Mouse (Mus musculus): ENCODE data around the gene Tbcc. TPM values are rescaled to one million over a fixed set of nuclear protein-coding genes. Genes with fewer than 3 reads are reported as not detected.

Gene Tbcc
- total and polyA plus RNA-seq, 2 experiments from 2014 or later, result 46.2 to 53.0 TPM

DNA sequence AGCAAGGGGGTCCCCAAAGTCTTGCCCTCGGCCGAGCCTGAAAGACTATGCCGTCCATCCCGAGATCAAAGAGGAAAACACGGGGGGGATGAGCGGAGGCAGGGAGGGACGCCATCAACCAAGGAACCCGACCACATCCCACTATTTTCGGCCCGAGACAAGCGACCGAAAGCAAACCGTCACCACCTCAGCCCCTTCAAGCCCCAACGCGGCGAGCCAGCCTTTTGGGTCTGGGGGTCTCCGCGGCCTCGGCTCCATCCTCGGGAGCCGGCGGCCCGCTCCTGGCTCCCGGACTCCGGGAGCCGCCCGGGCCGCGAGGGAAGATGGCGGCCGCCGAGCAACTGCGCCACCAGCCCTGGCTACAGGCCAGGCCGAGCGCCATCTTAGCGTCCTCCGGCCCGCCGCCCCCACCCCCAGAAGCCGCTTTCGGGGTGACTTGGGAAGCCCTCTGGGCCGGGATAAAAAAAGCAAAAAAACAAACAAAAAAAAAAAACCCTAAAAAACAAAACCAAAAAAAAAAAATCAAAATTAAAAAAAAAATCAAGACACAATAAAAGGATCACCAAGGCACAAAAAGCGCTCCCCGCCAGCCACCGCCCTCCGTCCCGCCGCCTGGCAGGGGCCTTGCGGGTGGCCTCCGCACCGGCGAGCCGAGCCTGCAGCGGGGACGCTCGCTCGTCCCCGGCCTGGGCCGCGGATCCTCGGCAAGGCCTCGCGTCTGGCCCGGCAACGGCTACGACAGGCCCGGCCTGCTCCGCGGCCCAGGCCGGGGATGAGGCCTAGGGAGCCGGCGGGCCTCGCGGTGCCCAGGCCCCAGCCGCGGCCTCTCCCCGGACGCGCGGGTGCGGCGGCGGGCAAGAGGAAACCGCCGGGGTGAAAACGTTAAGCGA is 33.8 kb upstream of the Tbcc start:
- no peak for TF ChIP-seq CTCF (IDR thresholded peaks at IDR 0.05; ENCODE audit: low read depth)
- WGBS, result 1% methylated on average over 86 of the region's 87 CpGs
- peak; percentile 21; the same call in 1 of the 2 replicates for ATAC-seq

DNA sequence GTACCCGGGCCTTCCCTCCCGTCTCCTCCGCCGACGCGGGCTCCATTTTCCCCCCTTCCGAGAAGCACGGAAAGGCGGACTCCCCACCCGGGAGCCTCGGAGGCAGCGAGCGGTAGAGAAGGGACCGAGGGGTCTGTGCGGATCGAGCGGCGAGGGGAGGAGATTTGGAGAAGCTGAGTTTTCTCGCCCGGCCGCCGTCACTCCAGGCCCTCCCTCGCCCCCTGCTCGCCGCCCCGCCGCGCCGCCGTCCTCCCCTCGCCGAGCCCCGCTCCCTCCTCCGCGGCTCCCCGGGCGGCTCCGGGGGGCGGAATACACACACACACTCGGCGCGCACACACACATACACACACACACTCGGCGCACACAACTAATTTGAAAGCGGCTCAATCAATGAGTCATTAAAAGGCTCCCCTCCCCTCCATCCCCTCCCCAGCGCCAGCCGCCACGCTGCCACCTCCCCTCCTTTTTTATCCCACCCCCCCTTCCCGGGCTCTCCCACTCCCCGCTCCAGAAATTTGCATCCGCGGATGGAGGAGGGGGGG is 33.1 kb upstream of the Tbcc start:
- H3K4me1 ChIP-seq (ENCODE audit: insufficient read depth), result peaks cover 15% of the 10 kb centered on the region
- WGBS, result 2% methylated on average over 25 of the region's 52 CpGs
- peak overlapping the region; percentile 100 for H3K9ac ChIP-seq
- H3K36me3 ChIP-seq (ENCODE audit: insufficient read depth), result no peaks in the 10 kb centered on the region
- peak overlapping the region; percentile 96 for H3K4me3 ChIP-seq (ENCODE audit: low read depth, low read length)
- no peak for TF ChIP-seq CTCF (IDR thresholded peaks at IDR 0.05; ENCODE audit: low read depth)
- ATAC-seq (peak; percentile 80), DNase-seq (peak; percentile 91)
- H3K27me3 ChIP-seq (ENCODE audit: insufficient read depth, low read length), result no peaks in the 10 kb centered on the region
- H3K9me3 ChIP-seq (ENCODE audit: low read length), result no peaks in the 10 kb centered on the region
- peak overlapping the region; percentile 100 for H3K27ac ChIP-seq (ENCODE audit: low read depth, low read length)
- H3K4me2 ChIP-seq (ENCODE audit: low read depth), result peak overlapping the region; percentile 55

More for the DNA sequence above, 33.8 kb upstream of the Tbcc start:
- Histone ChIP-seq H3K36me3 (ENCODE audit: insufficient read depth) (no peaks in the 10 kb centered on the region), H3K9me3 (ENCODE audit: low read length) (no peaks in the 10 kb centered on the region), H3K4me2 (ENCODE audit: low read depth) (peak overlapping the region; percentile 59), H3K27me3 (ENCODE audit: insufficient read depth, low read length) (no peaks in the 10 kb centered on the region), H3K9ac (peak overlapping the region; percentile 100), H3K4me3 (ENCODE audit: low read depth, low read length) (peak overlapping the region; percentile 96), H3K27ac (ENCODE audit: low read depth, low read length) (peak overlapping the region; percentile 100), H3K4me1 (ENCODE audit: insufficient read depth) (peaks cover 15% of the 10 kb centered on the region)
- DNase-seq, result peak; percentile 90

- under 1% methylated on average over 61 of the region's 65 CpGs for WGBS
- peak; percentile 47 for ATAC-seq
These were observed 32.4 kb upstream of the Tbcc start, which contains the start of gene Bicral for GRCm38 (mm10) chr17:46857903-46858748. Bicral (minus strand) TSS chr17:46858482.

GRCm38 (mm10) chr17:46858749-46859444 is 31.6 kb upstream of the Tbcc start:
- H3K9ac ChIP-seq, result peak overlapping the region; percentile 100
- TF ChIP-seq CTCF (IDR thresholded peaks at IDR 0.05; ENCODE audit: low read depth), result no peak
- H3K27me3 ChIP-seq (ENCODE audit: insufficient read depth, low read length), result no peaks in the 10 kb centered on the region
- H3K9me3 ChIP-seq (ENCODE audit: low read length), result no peaks in the 10 kb centered on the region
- H3K4me1 ChIP-seq (ENCODE audit: insufficient read depth), result peaks cover 10% of the 10 kb centered on the region
- peak overlapping the region; percentile 55 for H3K4me2 ChIP-seq (ENCODE audit: low read depth)
- no peaks in the 10 kb centered on the region for H3K36me3 ChIP-seq (ENCODE audit: insufficient read depth)
- ATAC-seq, result no peak
- peak overlapping the region; percentile 100 for H3K27ac ChIP-seq (ENCODE audit: low read depth, low read length)
- DNase-seq, result peak; percentile 39
- 10% methylated on average over 9 of the region's 9 CpGs for WGBS
- peak overlapping the region; percentile 96 for H3K4me3 ChIP-seq (ENCODE audit: low read depth, low read length)

More at GRCm38 (mm10) chr17:46857903-46858748, 32.4 kb upstream of the Tbcc start, which contains the start of gene Bicral:
- peaks cover 13% of the 10 kb centered on the region for H3K4me1 ChIP-seq (ENCODE audit: insufficient read depth)
- peak within 1 kb of the TSS; percentile 96 for H3K4me3 ChIP-seq (ENCODE audit: low read depth, low read length)
- H3K9ac ChIP-seq, result peak within 1 kb of the TSS; percentile 100
- H3K27ac ChIP-seq (ENCODE audit: low read depth, low read length), result peak within 1 kb of the TSS; percentile 100
- no peaks in the 10 kb centered on the region for H3K9me3 ChIP-seq (ENCODE audit: low read length)
- peak; percentile 78 for DNase-seq
- no peak for TF ChIP-seq CTCF (IDR thresholded peaks at IDR 0.05; ENCODE audit: low read depth)
- no peaks in the 10 kb centered on the region for H3K27me3 ChIP-seq (ENCODE audit: insufficient read depth, low read length)
- peak within 1 kb of the TSS; percentile 55 for H3K4me2 ChIP-seq (ENCODE audit: low read depth)
- no peaks in the 10 kb centered on the region for H3K36me3 ChIP-seq (ENCODE audit: insufficient read depth)

GRCm38 (mm10) chr17:46860120-46860519 is 30.4 kb upstream of the Tbcc start:
- DNase-seq (peak; percentile 31), ATAC-seq (no peak)
- 28% methylated on average over 4 of the region's 4 CpGs for WGBS
- Histone ChIP-seq H3K27me3 (ENCODE audit: insufficient read depth, low read length) (no peaks in the 10 kb centered on the region), H3K4me3 (ENCODE audit: low read depth, low read length) (no peak overlapping the region), H3K27ac (ENCODE audit: low read depth, low read length) (no peak overlapping the region), H3K4me2 (ENCODE audit: low read depth) (no peak overlapping the region), H3K4me1 (ENCODE audit: insufficient read depth) (peaks cover 5% of the 10 kb centered on the region; the same call in 1 of the 2 replicates), H3K9me3 (ENCODE audit: low read length) (no peaks in the 10 kb centered on the region), H3K36me3 (ENCODE audit: insufficient read depth) (no peaks in the 10 kb centered on the region), H3K9ac (no peak overlapping the region)
- TF ChIP-seq CTCF (IDR thresholded peaks at IDR 0.05; ENCODE audit: low read depth), result no peak

DNA sequence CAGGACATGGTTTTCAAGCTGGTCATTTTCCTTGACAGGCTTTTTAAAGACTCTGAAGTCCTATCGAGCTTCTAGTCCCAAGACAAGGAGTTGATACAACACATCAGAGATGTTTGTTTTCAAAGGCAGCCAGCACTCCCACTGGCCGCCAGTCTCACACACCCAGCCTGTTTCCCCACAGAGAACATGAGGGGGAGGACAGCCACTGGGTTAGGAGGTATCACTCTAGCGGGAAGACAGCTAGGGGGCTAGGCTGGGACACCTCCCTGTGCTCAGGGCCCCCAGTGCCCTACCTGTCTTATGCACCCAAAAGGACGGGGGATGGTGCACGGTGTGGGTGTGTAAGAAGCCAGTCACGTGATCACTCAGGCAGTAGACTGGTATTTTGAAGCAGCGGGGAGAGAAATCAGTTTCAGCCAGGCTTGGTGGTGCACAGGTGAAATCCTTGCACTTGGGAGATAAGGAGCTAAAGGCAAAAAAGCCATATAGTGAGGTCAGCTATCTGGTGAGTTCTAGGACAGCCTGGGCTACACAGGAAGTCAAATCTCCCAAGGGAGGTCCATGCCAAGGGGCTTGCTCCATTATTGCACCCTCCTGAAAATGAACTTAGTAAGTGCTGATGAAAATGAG is 25.8 kb upstream of the Tbcc start:
- Histone ChIP-seq H3K36me3 (ENCODE audit: insufficient read depth) (no peaks in the 10 kb centered on the region), H3K27me3 (ENCODE audit: insufficient read depth, low read length) (no peaks in the 10 kb centered on the region), H3K4me1 (ENCODE audit: insufficient read depth) (no peaks in the 10 kb centered on the region; the same call in 1 of the 2 replicates), H3K4me2 (ENCODE audit: low read depth) (no peak overlapping the region), H3K9ac (no peak overlapping the region), H3K9me3 (ENCODE audit: low read length) (no peaks in the 10 kb centered on the region), H3K4me3 (ENCODE audit: low read depth, low read length) (no peak overlapping the region), H3K27ac (ENCODE audit: low read depth, low read length) (no peak overlapping the region)
- WGBS, result 78% methylated on average over 7 of the region's 7 CpGs
- ATAC-seq (no peak), DNase-seq (no peak)
- no peak for TF ChIP-seq CTCF (IDR thresholded peaks at IDR 0.05; ENCODE audit: low read depth)
